Mouse (Mus musculus) E14TG2a.4 (cell line): ENCODE measurements around the gene Hoxa10.

Source experiments
- CTCF ChIP-seq: conservative IDR thresholded peaks from 2 replicates; pipeline ENCODE4 v1.5.1; 2014; ENCODE audit warnings: low read length
- NANOG ChIP-seq: IDR thresholded peaks from 2 replicates; pipeline ENCODE4 v1.6.1; 2014; ENCODE audit warnings: borderline replicate concordance, low read length, mixed read lengths
- POU5F1 ChIP-seq: IDR thresholded peaks from 2 replicates; pipeline ENCODE4 v1.6.1; 2014; ENCODE audit warnings: low read length, borderline replicate concordance

DNA sequence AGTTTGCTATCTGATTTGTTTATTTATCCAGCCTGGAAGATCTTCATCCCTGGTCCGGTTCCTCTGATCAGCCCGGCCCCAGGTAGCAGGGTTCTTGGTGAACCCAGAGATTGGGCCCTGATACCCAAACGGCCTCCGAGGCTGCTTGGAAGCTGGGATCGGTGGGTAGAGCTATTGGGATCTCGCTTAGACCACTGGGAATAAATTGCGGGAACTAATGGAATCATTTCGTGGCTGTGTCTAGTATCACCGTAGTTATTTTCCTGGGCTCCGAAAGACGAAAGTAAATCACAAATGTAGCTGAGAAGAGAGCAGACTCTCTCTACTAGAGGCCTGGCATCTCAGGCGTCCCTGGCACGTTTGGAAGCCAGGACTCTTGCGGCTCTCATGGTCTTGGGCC, 35.4 kb downstream of the Hoxa10 start:
- no peak for TF ChIP-seq CTCF
- no peak for TF ChIP-seq POU5F1
- TF ChIP-seq NANOG, result no peak
